Mouse (Mus musculus) fibroblast of lung, adult 2 months (primary cell): Measurements from ENCODE around the gene Lcn12.

Source experiments
- DNase-seq: peaks from one replicate; pipeline ENCODE4 v3.0.0-alpha.2; 2011; ENCODE audit warnings: low read depth

The Lcn12 gene

DNA sequence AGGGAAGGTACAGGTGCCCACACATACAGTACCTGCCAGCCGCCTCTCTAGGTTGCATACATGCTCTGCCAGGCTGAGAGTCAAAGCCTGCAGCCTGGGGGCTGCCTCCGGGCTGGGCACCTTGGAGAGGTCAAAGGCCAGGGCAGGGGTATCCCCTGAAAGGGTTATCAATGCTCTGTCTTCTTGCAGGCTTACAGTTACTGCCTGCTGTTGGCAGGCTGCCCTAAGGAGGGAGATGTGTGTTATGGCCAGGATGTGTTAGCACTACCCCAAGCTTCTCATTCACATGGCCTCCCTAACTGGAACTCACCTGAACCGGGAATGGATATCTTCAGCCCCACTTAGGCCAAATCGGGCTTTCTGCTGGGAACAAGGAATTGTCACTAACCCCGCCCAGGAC, 33.6 kb downstream of the Lcn12 start:
- DNase-seq = no peak

DNA sequence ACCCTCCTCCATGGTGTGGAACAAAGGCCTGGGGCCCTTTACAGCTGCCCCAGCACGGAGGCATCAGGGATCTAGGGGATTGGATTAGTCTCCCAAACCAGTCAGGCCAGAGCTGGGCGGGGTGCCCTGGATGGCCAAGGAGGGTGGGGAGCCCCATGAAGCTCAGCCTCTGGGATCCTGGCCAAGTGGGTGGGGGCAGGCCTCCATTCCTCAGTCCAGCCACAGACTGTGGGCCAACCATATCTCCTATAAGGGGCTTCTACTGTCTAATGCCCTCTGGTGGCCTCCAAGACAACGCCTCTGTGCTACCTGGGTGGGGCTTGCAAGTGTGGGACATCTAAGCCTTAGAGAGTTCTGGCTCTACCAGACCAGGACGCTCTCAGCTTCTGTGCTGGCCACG, 34.8 kb downstream of the Lcn12 start:
- DNase-seq = no peak

DNA sequence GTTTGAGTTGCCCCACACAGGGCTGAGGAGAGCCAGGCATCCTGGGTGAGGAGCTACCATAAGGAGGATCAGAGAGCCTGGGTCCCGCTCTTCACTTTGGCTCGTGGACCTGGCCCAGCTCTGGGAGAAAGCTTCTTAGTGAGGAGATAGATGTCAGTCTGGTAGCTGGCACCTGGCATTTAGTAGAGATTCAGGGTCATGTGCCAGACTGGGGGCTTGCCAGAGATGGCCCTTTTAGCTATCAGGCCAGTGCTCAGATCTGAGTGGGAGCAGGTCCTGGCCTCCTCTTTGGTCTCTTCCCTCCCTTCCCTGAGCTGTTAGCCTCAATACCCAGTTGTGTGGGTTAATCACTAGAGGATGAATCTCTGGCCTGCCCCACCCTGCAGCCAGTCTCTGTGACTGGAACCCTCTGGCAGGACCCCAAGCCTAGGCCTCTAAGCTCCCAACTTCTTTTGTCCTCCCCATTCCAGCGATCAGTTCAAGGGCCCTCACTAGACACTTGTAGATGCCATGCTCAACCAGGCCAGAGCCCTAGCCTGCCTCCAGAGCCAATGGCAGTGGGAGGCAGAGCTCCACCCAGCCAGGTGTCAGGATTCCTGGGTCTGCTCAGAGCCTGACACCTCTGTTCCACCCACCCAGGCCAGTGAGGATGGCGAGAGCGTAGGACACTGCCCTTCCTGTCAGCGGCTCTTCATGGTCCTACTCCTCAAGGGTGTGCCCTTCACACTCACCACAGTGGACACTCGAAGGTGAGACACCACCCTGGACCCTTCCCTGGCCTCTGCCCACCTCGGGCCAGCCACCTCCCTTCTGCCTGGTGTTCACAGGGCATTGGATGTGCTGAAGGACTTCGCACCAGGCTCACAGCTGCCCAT, 36.5 kb downstream of the Lcn12 start:
- no peak for DNase-seq

DNA sequence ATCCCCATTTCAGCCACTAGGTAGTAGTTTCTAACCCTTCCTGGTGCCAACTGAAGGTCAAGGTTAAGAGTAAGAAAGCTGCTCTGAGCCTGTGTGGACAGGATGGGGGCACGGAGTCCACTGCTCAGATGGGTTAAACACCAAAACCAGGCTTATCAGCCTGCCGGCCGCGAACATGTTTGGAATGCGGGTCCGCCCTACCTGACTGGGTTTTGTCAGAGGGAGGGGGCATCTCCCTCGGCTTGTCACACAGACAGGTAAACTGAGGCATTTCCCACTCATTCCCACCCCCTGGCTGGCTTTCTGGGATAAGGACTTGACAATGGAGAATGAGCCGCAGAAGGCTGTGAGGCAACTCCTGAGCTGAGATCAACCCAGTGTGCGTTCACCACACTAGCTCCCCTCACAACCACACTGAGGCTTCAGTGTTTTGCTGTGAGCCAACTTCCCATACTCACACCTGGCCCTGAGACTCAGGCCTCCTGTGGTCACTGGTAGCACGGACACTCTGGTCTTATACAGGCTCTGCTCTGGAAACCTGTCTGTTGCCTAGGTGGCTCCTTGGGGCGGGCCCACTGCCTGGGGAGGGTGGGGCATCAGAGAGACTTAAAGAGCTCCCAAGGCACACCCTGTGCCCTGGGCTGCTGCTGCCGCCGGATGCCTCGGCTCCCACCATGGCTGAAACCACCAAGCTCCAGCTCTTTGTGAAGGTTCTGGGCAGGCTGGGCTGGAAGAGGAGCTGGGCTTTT, 37.3 kb downstream of the Lcn12 start, which contains the start of gene Clic3:
TSS of gene Clic3 (plus strand) at position 634 of the 749 bp plus-strand sequence.
- no peak for DNase-seq

DNA sequence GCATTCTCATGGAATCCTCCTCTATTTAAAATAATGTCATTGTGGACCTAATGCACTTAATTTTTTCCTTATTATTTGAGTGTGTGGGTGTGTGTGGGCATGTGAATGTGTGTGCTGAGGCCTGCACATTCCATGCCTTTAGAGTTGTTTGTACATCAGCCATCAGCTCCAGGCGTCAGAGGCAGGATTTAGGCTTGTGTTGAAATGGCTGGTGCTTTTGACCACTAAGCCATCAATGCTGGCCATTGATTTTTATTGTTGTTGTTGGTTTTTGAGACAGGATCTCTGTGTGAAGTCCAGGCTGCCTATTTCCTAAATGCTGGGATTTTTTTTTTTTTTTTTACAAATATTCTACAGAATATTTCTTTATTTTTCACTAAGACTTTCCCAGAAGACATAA, 40.8 kb downstream of the Lcn12 start:
- no peak for DNase-seq

DNA sequence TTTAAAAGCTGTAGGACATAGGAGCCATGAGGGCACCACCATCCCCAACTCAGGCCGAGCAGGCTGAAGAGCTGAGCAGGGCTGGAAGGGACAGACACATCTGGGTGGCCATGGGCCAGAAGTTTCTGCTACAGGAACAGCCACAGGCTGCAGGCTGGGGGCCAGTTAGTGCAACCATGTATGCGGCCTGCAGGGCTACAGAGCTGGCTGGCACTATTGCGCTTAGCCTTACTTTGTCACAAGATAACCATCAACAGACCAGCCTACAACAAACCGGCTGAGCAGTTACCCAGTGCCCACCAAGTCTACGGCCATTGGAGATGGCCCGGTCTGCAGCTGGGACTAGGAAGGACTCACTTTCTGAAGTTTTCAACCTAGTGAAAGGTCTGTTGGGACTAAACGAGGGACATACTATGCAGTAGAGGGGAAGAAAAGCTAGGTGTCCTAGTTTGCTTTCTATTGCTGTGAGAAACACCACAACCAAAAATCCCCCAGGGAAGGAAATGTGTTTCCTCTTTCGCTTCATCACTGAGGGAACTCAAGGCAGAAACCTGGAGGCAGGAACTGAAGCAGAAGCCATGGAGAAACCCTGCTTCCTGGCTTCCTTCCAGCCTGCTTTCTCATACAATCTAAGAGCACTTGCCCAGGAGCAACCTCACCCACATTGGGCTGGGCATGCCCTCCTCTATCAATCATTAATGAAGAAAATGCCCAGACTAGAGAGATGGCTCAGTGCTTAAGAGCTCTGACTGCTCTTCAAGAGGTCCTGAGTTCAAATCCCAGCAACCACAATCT, 42.7 kb downstream of the Lcn12 start:
- no peak for DNase-seq

DNA sequence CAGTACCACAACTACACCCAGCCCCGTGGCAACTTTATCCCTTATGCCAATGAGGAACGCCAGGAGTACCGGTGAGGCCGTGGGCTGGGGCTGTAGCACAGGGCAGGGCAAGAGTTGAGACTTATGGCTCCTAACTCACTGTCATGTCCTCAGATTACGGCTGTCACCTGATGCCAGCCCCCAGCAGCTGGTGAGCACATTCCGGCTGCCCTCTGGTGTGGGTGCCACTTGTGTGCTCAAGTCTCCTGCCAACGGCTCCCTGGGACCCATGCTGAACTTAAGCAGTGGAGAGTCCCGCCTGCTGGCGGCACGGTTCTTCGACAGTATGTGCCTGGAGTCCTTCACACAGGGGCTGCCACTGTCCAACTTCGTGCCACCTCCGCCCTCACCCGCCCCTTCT, 51.0 kb downstream of the Lcn12 start:
- DNase-seq = no peak

DNA sequence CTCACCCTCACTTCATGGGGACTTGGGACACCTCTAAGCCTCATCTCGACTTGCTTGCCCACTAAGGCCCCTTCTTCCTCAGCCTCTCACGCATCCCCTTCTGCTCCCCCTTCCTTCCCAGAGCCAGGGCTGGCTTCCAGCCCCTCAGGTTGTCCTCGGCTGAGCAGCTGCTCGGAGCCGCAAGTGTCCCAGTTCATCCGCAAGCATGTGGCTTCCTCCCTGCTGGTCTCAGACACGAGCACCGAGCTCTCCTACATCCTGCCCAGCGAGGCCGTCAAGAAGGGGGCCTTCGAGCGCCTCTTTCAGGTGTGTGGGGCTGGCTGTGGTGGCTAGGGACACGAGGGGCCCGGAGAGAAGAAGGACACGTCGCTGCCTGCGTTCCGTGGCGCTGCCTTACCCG, 52.6 kb downstream of the Lcn12 start:
- DNase-seq = no peak
